Mouse (Mus musculus) megakaryocyte, embryonic 14.5 days (primary cell): ENCODE measurements at regions not wholly inside any gene's neighbourhood (a gene's known extent, or its start where the extent isn't known, plus 50 kb on each side); places are given as distances from the start of the nearest gene placed in this dataset.

ENCODE experiments used
- FLI1 ChIP-seq: IDR thresholded peaks from 2 replicates; pipeline ENCODE4 v1.6.1; 2012; ENCODE audit warnings: low read length, inconsistent platforms, mixed read lengths
- GATA1 ChIP-seq: IDR thresholded peaks from 3 replicates; pipeline ENCODE4 v1.6.1; 2012; ENCODE audit warnings: mixed read lengths, low read length, inconsistent platforms, borderline replicate concordance

GRCm38 (mm10) chr11:85989536-85989935 is 103.3 kb downstream of the Tbx4 start:
- TF ChIP-seq GATA1 (no peak), FLI1 (no peak)
